Mouse (Mus musculus): ENCODE data around the gene Baiap2. TPM values are rescaled to one million over a fixed set of nuclear protein-coding genes. Genes with fewer than 3 reads are reported as not detected.

The Baiap2 gene
- polyA plus RNA-seq, 1 experiment from 2014 or later = 9.7 TPM

MicroRNAs within 50 kb of the gene (microRNA counts, 519-probe panel; counts per million panel counts)
- microRNA mmu-miR-338-3p (not detected), microRNA mmu-miR-338-5p (not detected)

Small RNAs within 50 kb of the gene (microRNA-seq; reads per million reads assigned to microRNA genes)
- gene Mir3065 (ENCODE audit: borderline number of aligned reads) (not detected), gene Mir338 (ENCODE audit: borderline number of aligned reads) (not detected)

Other genes starting within 250 kb of the Baiap2 start
- 70.1 and 77.2 TPM in 2 replicates for gene Chmp6, start 29.3 kb upstream of the Baiap2 start, polyA plus RNA-seq (2014; fragmentation: Nextera tagmentation; extraction: Ambion mirVana)
- 0.74 and 0.86 TPM in 2 replicates for gene Aatk, start 104.4 kb downstream of the Baiap2 start, polyA plus RNA-seq (2014; fragmentation: Nextera tagmentation; extraction: Ambion mirVana)
- gene Cep131, start 144.1 kb downstream of the Baiap2 start, polyA plus RNA-seq (2014; fragmentation: Nextera tagmentation; extraction: Ambion mirVana) = 17.4 and 19.2 TPM in 2 replicates
- 16.4 and 19.5 TPM in 2 replicates for gene Tepsin, start 156.0 kb downstream of the Baiap2 start, polyA plus RNA-seq (2014; fragmentation: Nextera tagmentation; extraction: Ambion mirVana)
- gene Ndufaf8, start 156.2 kb downstream of the Baiap2 start, polyA plus RNA-seq (2014; fragmentation: Nextera tagmentation; extraction: Ambion mirVana) = 87.5 and 102 TPM in 2 replicates
- gene Slc38a10, start 208.6 kb downstream of the Baiap2 start, polyA plus RNA-seq (2014; fragmentation: Nextera tagmentation; extraction: Ambion mirVana) = 59.4 and 64.5 TPM in 2 replicates